Mouse (Mus musculus) ovary, adult 18-20 months (tissue): ENCODE results near the gene Iqub.

Source experiments
- DNase-seq: peaks from one replicate; pipeline ENCODE4 v3.0.0; 2022; ENCODE audit warnings: low spot score, mixed read lengths

Gene Iqub

DNA sequence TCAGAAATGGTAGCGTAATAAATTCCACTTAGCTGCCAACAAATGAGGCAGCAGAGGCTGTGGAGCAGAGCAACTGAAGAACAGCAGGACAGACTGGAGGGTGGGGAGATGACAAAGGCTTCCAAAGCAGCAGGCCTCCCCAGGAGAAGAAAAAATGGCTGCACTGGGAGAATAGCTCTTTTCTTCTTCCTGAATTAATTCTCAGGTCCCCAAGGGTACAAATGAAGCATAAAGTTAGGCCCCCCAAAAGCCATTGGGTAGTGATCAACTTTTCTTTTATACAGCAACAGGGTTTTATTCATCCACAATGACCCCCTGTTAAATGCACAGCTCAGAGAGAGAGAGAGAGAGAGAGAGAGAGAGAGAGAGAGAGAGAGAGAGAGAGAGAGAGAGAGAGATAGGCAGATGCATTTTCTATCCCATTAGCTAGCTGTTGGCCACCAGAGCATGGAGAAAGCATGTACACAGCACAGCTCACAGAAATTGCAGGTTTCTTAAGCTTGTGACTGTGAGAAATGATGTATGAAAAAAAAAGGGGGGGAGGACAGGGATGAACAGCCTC, 44.2 kb downstream of the Iqub start:
- DNase-seq: no peak

DNA sequence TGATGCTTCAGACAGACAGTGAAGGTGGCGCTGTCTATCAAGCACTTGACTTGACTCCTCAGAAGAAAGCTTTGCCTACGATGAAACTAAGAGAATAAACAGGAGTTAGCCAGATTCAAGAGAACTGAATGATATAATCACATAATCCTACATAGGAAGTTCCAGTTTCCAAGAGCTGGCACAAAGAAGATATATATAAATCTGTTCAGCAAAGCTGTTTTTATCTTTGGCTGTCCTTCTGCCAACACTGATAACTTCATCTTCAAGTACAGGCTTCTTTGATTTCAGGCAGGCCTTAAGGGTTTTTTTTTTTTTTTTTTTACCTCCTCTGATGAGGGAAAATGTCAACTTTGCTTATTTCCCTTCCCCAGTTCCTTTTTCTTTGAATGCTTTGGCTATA, 44.7 kb downstream of the Iqub start:
- no peak for DNase-seq

DNA sequence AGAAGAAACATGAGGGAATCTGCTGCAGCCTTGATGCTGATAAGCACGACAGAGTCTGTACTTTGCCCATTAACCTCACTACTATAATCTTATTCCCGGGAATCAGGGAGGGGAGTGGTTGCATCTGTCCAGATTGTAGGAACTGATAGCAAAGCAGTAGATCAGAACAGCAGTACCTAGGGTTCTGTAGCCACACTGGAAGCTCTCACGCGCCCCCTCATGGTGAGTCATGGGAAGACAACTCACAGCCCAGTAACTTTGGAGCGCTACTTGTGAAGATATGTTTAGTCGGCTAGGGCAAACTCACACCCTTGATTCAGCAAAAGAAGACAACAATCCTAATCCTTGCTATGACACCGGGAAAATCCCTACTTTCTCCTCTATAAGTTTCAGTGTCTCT, 58.8 kb downstream of the Iqub start:
- DNase-seq: peak; percentile 3

DNA sequence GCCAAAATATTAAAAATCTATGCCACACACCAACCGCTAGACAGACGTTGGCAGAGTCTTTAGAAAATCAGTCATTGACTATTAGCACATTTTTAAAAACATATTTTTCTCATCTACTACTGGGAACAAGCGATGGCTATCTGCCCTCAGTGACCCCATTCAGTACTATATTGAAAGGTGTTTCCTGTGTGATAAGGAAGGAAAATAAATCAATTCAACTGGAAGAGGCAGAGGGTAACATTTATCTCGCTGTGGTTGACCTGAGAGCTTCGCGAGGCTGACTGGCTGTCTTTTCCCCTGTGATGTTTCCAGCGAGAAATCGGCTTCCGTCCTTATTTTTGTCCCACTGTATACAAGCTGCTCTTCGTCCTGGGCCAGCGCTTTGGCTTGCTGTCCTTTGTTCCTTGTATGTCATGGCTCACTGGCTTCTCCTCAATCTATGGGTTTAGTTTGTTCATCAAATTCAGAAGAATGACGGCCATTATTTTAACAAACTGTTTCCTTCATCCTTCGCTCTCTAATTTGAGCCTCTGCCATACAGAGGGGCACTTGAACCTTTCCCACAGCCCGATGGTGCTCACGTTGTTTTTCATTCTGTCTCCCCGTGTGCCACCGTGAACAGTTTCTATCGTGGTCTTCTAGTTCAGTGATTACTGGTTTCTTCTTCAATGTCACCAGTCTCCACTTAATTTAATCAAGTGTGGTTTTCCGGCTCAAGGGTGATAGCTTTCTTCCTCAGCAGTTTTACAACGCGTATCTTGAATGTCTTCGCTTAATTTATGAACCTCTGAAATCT, 63.6 kb downstream of the Iqub start:
- DNase-seq: no peak

DNA sequence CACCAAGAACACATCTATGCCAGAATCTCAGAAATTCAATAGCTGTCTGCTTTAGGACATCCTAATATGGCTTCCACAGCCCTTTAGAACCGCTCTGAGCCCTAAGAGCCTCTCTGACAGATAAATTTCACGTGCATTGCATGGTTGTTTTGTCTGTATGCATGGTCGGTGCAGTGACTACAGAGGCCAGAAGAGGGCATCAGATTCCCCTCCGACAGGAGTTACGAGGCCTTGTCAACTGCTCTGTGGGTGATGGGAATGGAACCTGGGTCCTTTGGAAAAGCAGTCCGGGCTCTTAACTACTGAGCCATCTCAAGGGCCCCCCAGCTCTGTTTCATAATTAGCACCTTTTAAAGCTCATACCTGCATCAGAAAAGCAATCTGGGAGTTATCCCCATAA, 64.6 kb downstream of the Iqub start:
- no peak for DNase-seq

DNA sequence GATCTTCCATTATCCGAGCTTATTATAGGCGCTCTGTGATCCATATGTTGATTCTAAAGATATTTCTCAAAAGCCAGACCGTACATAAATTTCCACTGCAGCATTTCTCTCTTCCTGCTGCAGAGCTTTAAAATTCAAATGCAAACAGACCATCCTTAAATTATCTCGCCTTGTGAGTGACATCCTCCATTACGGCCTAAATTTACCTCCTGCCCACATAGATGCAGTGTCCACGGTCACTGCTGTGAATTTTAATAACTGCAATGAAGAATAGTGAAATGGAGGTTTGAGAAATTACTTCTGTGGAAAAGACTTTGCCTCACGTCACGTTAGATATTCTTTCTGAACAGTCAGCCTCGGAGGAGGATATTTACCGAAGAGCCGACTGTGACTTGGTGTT, 98.8 kb downstream of the Iqub start:
- DNase-seq: no peak

DNA sequence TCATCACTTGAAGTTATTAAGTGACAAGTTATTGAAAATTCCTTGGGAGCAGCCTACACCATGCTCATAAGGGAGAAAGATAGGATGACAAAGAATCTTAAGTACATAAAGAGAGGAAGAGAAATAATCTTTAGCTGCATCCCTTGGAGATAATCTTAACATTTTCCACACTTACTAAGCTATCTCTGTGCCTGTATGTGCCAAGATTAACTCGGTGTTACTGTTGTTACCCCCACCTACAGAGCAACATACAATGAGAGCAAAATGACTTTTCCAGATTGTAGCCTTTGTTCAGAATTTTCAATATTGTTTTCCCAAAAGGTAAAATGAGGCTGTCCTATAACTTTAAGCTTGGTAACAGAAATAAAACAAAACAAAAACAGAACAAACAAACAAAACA, 99.4 kb downstream of the Iqub start:
- DNase-seq: no peak

DNA sequence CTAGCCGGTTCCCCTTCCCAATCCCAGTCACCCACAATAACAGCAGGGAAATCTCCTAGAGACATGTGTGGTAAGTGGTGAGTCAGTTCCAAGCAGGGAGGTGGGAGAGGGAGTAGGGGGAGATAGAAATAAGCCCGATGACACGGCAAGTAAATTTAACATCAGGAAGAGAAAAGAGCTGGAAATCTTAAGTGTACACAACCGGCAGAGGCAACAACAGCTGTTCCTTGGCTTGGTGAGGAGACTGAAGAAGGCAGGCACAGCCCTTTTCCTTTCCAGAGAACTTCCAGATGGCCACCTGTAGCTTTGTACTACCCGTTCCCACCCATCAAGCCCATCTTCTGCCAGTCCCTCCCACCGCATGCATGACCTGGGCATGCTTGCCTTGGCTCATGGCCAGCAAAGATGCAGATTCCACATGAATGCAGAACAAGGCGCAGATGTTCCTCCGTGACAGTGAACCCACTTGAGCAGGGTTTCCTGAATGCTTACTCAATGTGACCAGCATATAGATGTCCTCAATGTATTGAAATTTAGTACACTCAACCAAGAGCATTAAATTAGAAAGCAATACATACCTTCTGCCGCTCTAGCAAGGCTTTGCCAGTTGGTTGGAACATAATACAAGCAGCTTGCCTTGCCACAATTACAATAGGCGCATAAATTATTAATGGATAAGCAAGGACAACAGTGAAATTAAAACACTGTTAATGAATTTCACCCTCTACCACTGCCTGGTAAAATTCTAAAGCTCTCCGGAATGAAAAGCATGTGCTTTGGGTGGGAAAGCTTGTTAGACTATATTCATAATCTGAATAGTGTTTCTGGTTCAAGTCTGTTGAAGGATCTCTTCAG, 106.1 kb downstream of the Iqub start:
- DNase-seq: no peak

DNA sequence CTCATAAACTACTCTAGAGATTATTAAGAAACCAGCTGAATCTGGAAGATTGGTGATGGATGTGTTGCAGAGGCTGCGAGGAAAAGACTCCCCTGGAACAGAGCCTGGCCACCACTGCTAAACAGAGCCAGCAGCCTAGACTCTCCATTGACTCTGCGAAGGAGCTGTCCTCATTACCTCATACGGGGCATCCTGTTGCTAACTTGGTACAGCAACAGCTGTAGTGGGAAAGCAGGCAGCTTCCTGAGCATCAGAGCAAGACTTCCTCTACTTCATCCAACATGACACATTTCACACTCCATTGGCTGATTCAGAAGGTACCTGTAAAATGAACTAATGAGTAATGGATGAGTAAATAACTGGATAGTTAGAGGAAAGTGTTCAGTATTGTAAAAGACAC, 107.1 kb downstream of the Iqub start:
- DNase-seq: no peak

DNA sequence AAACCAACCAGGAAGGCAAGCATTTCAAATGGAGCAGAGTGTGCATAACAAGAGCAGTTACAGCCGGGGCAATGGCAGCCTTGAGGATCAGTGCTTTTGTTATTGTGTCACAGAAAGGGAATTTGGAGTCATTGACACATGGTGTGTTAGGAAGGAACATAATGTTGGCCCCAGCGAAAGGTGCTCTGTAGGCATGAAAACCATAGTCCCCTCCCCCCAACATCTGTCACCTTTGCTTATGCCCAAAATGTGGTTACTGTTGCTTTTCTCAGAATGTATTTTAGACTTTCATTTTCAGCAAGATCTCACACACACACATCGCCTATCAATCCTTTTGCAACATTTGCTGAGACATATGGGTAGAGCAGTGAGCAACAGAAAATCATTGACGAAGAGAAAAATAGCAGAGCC, 117.6 kb downstream of the Iqub start:
- DNase-seq: no peak
